Mouse (Mus musculus): Measurements from ENCODE around the gene Cstf1.

Gene Cstf1

GRCm38 (mm10) chr2:172413894-172414293 is 43.4 kb downstream of the Cstf1 start:
- DNase-seq (ENCODE audit: low read depth, low spot score): no peak

GRCm38 (mm10) chr2:172416218-172416617 is 45.7 kb downstream of the Cstf1 start:
- no peak for DNase-seq (ENCODE audit: low read depth, low spot score)

GRCm38 (mm10) chr2:172416876-172417275 is 46.4 kb downstream of the Cstf1 start:
- DNase-seq (ENCODE audit: low read depth, low spot score): no peak

- DNase-seq (ENCODE audit: low read depth, low spot score): no peak
These were observed 47.7 kb downstream of the Cstf1 start for GRCm38 (mm10) chr2:172418208-172418607.

- no peak for DNase-seq (ENCODE audit: low read depth, low spot score)
These were observed 60.1 kb downstream of the Cstf1 start for GRCm38 (mm10) chr2:172430609-172431008.
